Mouse (Mus musculus): ENCODE data around the gene Rnf6. TPM values are rescaled to one million over a fixed set of nuclear protein-coding genes. Genes with fewer than 3 reads are reported as not detected.

Rnf6 gene
- polyA plus RNA-seq, 1 experiment from 2014 or later, result 24.7 TPM

GRCm38 (mm10) chr5:146248746-146249145 is 27.4 kb upstream of the Rnf6 start:
- no peaks in the 10 kb centered on the region for H3K9me3 ChIP-seq (ENCODE audit: control insufficient read depth, low read length)
- ATAC-seq (ENCODE audit: low read depth), result no peak
- no peaks in the 10 kb centered on the region for H3K36me3 ChIP-seq (ENCODE audit: control insufficient read depth, insufficient read depth, low read length)
- 86% methylated on average over 10 of the region's 10 CpGs for WGBS
- no peaks in the 10 kb centered on the region for H3K4me1 ChIP-seq (ENCODE audit: control insufficient read depth, insufficient read depth, low read length)
- no peak overlapping the region for H3K4me2 ChIP-seq (ENCODE audit: low read depth, low read length)
- H3K27me3 ChIP-seq (ENCODE audit: control insufficient read depth, insufficient read depth, low read length), result no peaks in the 10 kb centered on the region
- H3K27ac ChIP-seq (ENCODE audit: low read depth, low read length), result no peak overlapping the region
- H3K4me3 ChIP-seq (ENCODE audit: low read depth, low read length), result no peak overlapping the region
- no peak overlapping the region for H3K9ac ChIP-seq (replicated peaks; ENCODE audit: low read depth, low read length)

DNA sequence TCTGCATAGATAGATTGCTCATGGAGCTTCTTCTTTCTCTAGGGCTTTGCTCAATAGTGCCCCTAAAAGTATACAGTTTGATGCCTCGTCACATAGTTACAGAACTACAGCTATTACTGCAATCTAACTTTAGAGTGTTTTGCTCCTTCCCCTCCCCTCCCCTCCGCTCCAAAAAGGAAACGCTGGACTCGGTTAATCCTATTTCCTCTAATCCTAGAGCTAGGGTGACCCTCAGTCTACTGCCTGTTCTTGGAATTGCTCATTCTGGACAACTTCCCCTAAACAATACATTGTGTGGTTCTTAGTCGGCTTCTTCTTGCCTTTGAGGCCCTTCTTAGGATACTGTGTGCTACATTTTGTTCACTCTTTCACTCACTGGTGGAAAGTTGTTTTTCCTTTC is 26.4 kb upstream of the Rnf6 start:
- 84% methylated on average over 5 of the region's 5 CpGs for WGBS

GRCm38 (mm10) chr5:146246386-146246785 is 25.0 kb upstream of the Rnf6 start:
- no peak overlapping the region for H3K27ac ChIP-seq (ENCODE audit: low read depth, low read length)
- H3K36me3 ChIP-seq (ENCODE audit: control insufficient read depth, insufficient read depth, low read length), result no peaks in the 10 kb centered on the region
- H3K4me3 ChIP-seq (ENCODE audit: low read depth, low read length), result no peak overlapping the region
- no peaks in the 10 kb centered on the region for H3K9me3 ChIP-seq (ENCODE audit: control insufficient read depth, low read length)
- H3K4me2 ChIP-seq (ENCODE audit: low read depth, low read length), result no peak overlapping the region
- no peaks in the 10 kb centered on the region for H3K4me1 ChIP-seq (ENCODE audit: control insufficient read depth, insufficient read depth, low read length)
- no peaks in the 10 kb centered on the region for H3K27me3 ChIP-seq (ENCODE audit: control insufficient read depth, insufficient read depth, low read length)
- 96% methylated on average over 1 of the region's 1 CpGs for WGBS
- no peak overlapping the region for H3K9ac ChIP-seq (replicated peaks; ENCODE audit: low read depth, low read length)
- no peak for ATAC-seq (ENCODE audit: low read depth)

More for the DNA sequence above, 26.4 kb upstream of the Rnf6 start:
- Histone ChIP-seq H3K27me3 (ENCODE audit: control insufficient read depth, insufficient read depth, low read length) (no peaks in the 10 kb centered on the region), H3K36me3 (ENCODE audit: control insufficient read depth, insufficient read depth, low read length) (no peaks in the 10 kb centered on the region), H3K9ac (replicated peaks; ENCODE audit: low read depth, low read length) (no peak overlapping the region), H3K4me2 (ENCODE audit: low read depth, low read length) (no peak overlapping the region), H3K4me1 (ENCODE audit: control insufficient read depth, insufficient read depth, low read length) (no peaks in the 10 kb centered on the region), H3K27ac (ENCODE audit: low read depth, low read length) (no peak overlapping the region), H3K4me3 (ENCODE audit: low read depth, low read length) (no peak overlapping the region), H3K9me3 (ENCODE audit: control insufficient read depth, low read length) (no peaks in the 10 kb centered on the region)
- no peak for ATAC-seq (ENCODE audit: low read depth)

DNA sequence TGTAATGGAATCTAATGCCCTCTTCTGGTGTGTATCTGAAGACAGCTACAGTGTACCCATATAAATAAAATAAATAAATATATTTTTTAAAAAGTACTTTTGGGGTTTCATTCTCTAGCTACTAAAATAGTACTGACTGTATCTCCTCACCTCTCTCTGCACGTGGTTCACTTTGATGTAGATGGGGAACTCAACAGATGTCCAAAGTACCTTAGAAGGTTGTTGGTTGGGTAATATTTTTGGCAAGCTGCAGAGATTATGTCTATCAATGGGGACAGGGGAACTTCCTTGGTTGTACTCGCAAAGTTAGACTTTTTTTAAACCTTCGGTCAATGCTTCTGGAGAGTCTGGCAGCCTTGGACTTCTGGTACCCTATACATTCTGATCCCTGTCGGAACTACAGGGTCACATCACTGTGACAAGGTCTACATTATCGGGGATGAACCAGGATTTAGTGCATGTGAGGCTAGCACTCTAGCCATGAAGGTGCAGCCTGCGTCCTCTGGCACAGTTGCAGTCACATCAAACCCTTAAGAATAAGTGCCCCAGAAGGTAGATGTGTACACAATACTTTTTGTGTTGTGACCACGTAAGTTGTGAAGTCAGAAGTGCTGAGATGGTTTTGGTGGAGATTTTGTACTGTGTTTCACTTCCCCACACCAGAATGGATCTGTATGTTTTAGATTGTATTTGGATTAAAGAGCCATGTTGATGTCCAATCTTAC is 24.5 kb upstream of the Rnf6 start:
- Histone ChIP-seq H3K4me3 (ENCODE audit: low read depth, low read length) (no peak overlapping the region), H3K4me2 (ENCODE audit: low read depth, low read length) (no peak overlapping the region), H3K27me3 (ENCODE audit: control insufficient read depth, insufficient read depth, low read length) (no peaks in the 10 kb centered on the region), H3K27ac (ENCODE audit: low read depth, low read length) (no peak overlapping the region), H3K4me1 (ENCODE audit: control insufficient read depth, insufficient read depth, low read length) (no peaks in the 10 kb centered on the region), H3K36me3 (ENCODE audit: control insufficient read depth, insufficient read depth, low read length) (no peaks in the 10 kb centered on the region), H3K9ac (replicated peaks; ENCODE audit: low read depth, low read length) (no peak overlapping the region), H3K9me3 (ENCODE audit: control insufficient read depth, low read length) (no peaks in the 10 kb centered on the region)
- no peak for ATAC-seq (ENCODE audit: low read depth)
- 94% methylated on average over 7 of the region's 7 CpGs for WGBS

- Histone ChIP-seq H3K27ac (ENCODE audit: low read depth, low read length) (no peak overlapping the region), H3K4me3 (ENCODE audit: low read depth, low read length) (no peak overlapping the region), H3K36me3 (ENCODE audit: control insufficient read depth, insufficient read depth, low read length) (no peaks in the 10 kb centered on the region), H3K4me1 (ENCODE audit: control insufficient read depth, insufficient read depth, low read length) (no peaks in the 10 kb centered on the region), H3K4me2 (ENCODE audit: low read depth, low read length) (no peak overlapping the region), H3K9ac (replicated peaks; ENCODE audit: low read depth, low read length) (no peak overlapping the region), H3K9me3 (ENCODE audit: control insufficient read depth, low read length) (no peaks in the 10 kb centered on the region), H3K27me3 (ENCODE audit: control insufficient read depth, insufficient read depth, low read length) (no peaks in the 10 kb centered on the region)
- ATAC-seq (ENCODE audit: low read depth), result no peak
- WGBS, result 97% methylated on average over 4 of the region's 4 CpGs
Observed at GRCm38 (mm10) chr5:146245193-146245592, 23.8 kb upstream of the Rnf6 start.

GRCm38 (mm10) chr5:146241202-146241601 is 19.8 kb upstream of the Rnf6 start:
- no peaks in the 10 kb centered on the region for H3K27me3 ChIP-seq (ENCODE audit: control insufficient read depth, insufficient read depth, low read length)
- ATAC-seq (ENCODE audit: low read depth), result no peak
- no peak overlapping the region for H3K27ac ChIP-seq (ENCODE audit: low read depth, low read length)
- WGBS, result 94% methylated on average over 3 of the region's 3 CpGs
- no peaks in the 10 kb centered on the region for H3K4me1 ChIP-seq (ENCODE audit: control insufficient read depth, insufficient read depth, low read length)
- H3K4me2 ChIP-seq (ENCODE audit: low read depth, low read length), result no peak overlapping the region
- no peak overlapping the region for H3K9ac ChIP-seq (replicated peaks; ENCODE audit: low read depth, low read length)
- no peak overlapping the region for H3K4me3 ChIP-seq (ENCODE audit: low read depth, low read length)
- no peaks in the 10 kb centered on the region for H3K36me3 ChIP-seq (ENCODE audit: control insufficient read depth, insufficient read depth, low read length)
- no peaks in the 10 kb centered on the region for H3K9me3 ChIP-seq (ENCODE audit: control insufficient read depth, low read length)

GRCm38 (mm10) chr5:146240771-146241170 is 19.4 kb upstream of the Rnf6 start:
- H3K4me2 ChIP-seq (ENCODE audit: low read depth, low read length), result no peak overlapping the region
- no peak overlapping the region for H3K27ac ChIP-seq (ENCODE audit: low read depth, low read length)
- no peak overlapping the region for H3K9ac ChIP-seq (replicated peaks; ENCODE audit: low read depth, low read length)
- ATAC-seq (ENCODE audit: low read depth), result no peak
- WGBS, result 95% methylated on average over 2 of the region's 2 CpGs
- H3K27me3 ChIP-seq (ENCODE audit: control insufficient read depth, insufficient read depth, low read length), result no peaks in the 10 kb centered on the region
- H3K36me3 ChIP-seq (ENCODE audit: control insufficient read depth, insufficient read depth, low read length), result no peaks in the 10 kb centered on the region
- H3K4me1 ChIP-seq (ENCODE audit: control insufficient read depth, insufficient read depth, low read length), result no peaks in the 10 kb centered on the region
- H3K4me3 ChIP-seq (ENCODE audit: low read depth, low read length), result no peak overlapping the region
- no peaks in the 10 kb centered on the region for H3K9me3 ChIP-seq (ENCODE audit: control insufficient read depth, low read length)

GRCm38 (mm10) chr5:146238274-146238673 is 16.9 kb upstream of the Rnf6 start:
- 89% methylated on average over 10 of the region's 10 CpGs for WGBS
- H3K36me3 ChIP-seq (ENCODE audit: control insufficient read depth, insufficient read depth, low read length), result no peaks in the 10 kb centered on the region
- H3K4me3 ChIP-seq (ENCODE audit: low read depth, low read length), result no peak overlapping the region
- H3K4me1 ChIP-seq (ENCODE audit: control insufficient read depth, insufficient read depth, low read length), result peaks cover 3% of the 10 kb centered on the region; the same call in 1 of the 2 replicates
- no peak overlapping the region for H3K4me2 ChIP-seq (ENCODE audit: low read depth, low read length)
- no peak for ATAC-seq (ENCODE audit: low read depth)
- no peaks in the 10 kb centered on the region for H3K27me3 ChIP-seq (ENCODE audit: control insufficient read depth, insufficient read depth, low read length)
- no peak overlapping the region for H3K27ac ChIP-seq (ENCODE audit: low read depth, low read length)
- no peak overlapping the region for H3K9ac ChIP-seq (replicated peaks; ENCODE audit: low read depth, low read length)
- H3K9me3 ChIP-seq (ENCODE audit: control insufficient read depth, low read length), result no peaks in the 10 kb centered on the region

- no peaks in the 10 kb centered on the region for H3K9me3 ChIP-seq (ENCODE audit: control insufficient read depth, low read length)
- no peak overlapping the region for H3K4me2 ChIP-seq (ENCODE audit: low read depth, low read length)
- peaks cover 13% of the 10 kb centered on the region for H3K4me1 ChIP-seq (ENCODE audit: control insufficient read depth, insufficient read depth, low read length)
- ATAC-seq (ENCODE audit: low read depth), result no peak
- no peaks in the 10 kb centered on the region for H3K27me3 ChIP-seq (ENCODE audit: control insufficient read depth, insufficient read depth, low read length)
- H3K4me3 ChIP-seq (ENCODE audit: low read depth, low read length), result no peak overlapping the region
- 84% methylated on average over 1 of the region's 1 CpGs for WGBS
- H3K9ac ChIP-seq (replicated peaks; ENCODE audit: low read depth, low read length), result no peak overlapping the region
- no peaks in the 10 kb centered on the region for H3K36me3 ChIP-seq (ENCODE audit: control insufficient read depth, insufficient read depth, low read length)
- no peak overlapping the region for H3K27ac ChIP-seq (ENCODE audit: low read depth, low read length)
Observed at GRCm38 (mm10) chr5:146234336-146234735, 13.0 kb upstream of the Rnf6 start.
